Mouse (Mus musculus) hindbrain, embryonic 11.5 days (tissue): ENCODE measurements at regions not wholly inside any gene's neighbourhood (a gene's known extent, or its start where the extent isn't known, plus 50 kb on each side); places are given as distances from the start of the nearest gene placed in this dataset.

Experiments
- ATAC-seq: fragments of 200-750 bp; cut with Nextera tagmentation; 2 replicates; pipeline ENCODE4 v1.8.0; 2017; ENCODE audit warnings: mild to moderate bottlenecking, moderate TSS enrichment, moderate library complexity; ENCODE audit not compliant: low FRiP score
- DNase-seq: peaks from one replicate; pipeline ENCODE4 v3.0.0-alpha.2; 2015; ENCODE audit warnings: low spot score
- H3K27ac ChIP-seq: fragments of 300-500 bp; sonication (generic); 2 replicates; pipeline ENCODE4 v1.5.1; 2014; ENCODE audit warnings: mild to moderate bottlenecking, low read depth, low read length
- H3K27me3 ChIP-seq: fragments of 300-500 bp; sonication (generic); 2 replicates; pipeline ENCODE4 v1.6.1; 2014; ENCODE audit warnings: mild to moderate bottlenecking, low read length, moderate library complexity, mixed read lengths; ENCODE audit not compliant: control insufficient read depth, insufficient read depth
- H3K36me3 ChIP-seq: fragments of 300-500 bp; sonication (generic); 2 replicates; pipeline ENCODE4 v1.6.1; 2014; ENCODE audit warnings: mild to moderate bottlenecking, low read length, moderate library complexity, mixed read lengths; ENCODE audit not compliant: control insufficient read depth, insufficient read depth
- H3K4me1 ChIP-seq: fragments of 300-500 bp; sonication (generic); replicated peaks from 2 replicates; pipeline ENCODE4 v1.6.1; 2014; ENCODE audit warnings: low read length, mixed read lengths; ENCODE audit not compliant: control insufficient read depth, insufficient read depth
- H3K4me2 ChIP-seq: fragments of 300-500 bp; sonication (generic); replicated peaks from 2 replicates; pipeline ENCODE4 v1.6.1; 2014; ENCODE audit warnings: mild to moderate bottlenecking, low read depth, low read length
- H3K4me3 ChIP-seq: fragments of 300-500 bp; sonication (generic); 2 replicates; pipeline ENCODE4 v1.5.1; 2014; ENCODE audit warnings: low read depth, low read length
- H3K9ac ChIP-seq: fragments of 300-500 bp; sonication (generic); 2 replicates; pipeline ENCODE4 v1.6.1; 2014; ENCODE audit warnings: low read depth, low read length
- H3K9me3 ChIP-seq: fragments of 300-500 bp; sonication (generic); 2 replicates; pipeline ENCODE4 v1.6.1; 2016; ENCODE audit warnings: low read length; ENCODE audit not compliant: control insufficient read depth
- WGBS: fragments of 180-500 bp; shearing (Covaris S2); extraction: QIAGEN DNeasy Blood & Tissue Kit; methylation state at CpG from one replicate; pipeline ENCODE4 v1.1.7; 2014; 5-methylcytosine and 5-hydroxymethylcytosine counted together

DNA sequence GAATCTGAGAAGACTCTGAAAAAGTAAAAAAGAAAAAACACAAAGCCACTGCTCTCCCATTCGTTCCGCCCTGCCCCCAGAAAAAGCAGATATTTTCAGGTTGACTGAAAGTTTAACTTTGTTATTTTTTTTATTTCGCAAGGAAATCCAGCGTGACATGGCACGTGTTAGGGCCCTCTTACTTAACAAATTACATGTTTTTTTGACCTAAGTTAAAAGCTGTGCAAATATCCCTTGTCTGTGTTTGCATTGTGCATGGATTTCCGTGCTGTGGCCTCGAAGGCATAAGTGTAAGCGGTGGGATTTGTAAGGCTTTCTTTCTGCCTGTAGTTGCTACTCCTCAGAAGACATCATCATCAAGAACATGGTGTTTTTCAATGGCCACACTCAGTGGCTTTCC lies 87.2 kb downstream of the Olig3 start:
- H3K27ac ChIP-seq = no peak overlapping the region
- no peak overlapping the region for H3K4me3 ChIP-seq
- no peaks in the 10 kb centered on the region for H3K9me3 ChIP-seq
- H3K9ac ChIP-seq = no peak overlapping the region
- ATAC-seq (no peak), DNase-seq (peak; percentile 19)
- peaks cover 5% of the 10 kb centered on the region; the same call in 1 of the 2 replicates for H3K4me1 ChIP-seq
- no peak overlapping the region for H3K4me2 ChIP-seq
- H3K36me3 ChIP-seq = no peaks in the 10 kb centered on the region
- 27% methylated on average over 8 of the region's 8 CpGs for WGBS
- H3K27me3 ChIP-seq = peaks cover 37% of the 10 kb centered on the region

DNA sequence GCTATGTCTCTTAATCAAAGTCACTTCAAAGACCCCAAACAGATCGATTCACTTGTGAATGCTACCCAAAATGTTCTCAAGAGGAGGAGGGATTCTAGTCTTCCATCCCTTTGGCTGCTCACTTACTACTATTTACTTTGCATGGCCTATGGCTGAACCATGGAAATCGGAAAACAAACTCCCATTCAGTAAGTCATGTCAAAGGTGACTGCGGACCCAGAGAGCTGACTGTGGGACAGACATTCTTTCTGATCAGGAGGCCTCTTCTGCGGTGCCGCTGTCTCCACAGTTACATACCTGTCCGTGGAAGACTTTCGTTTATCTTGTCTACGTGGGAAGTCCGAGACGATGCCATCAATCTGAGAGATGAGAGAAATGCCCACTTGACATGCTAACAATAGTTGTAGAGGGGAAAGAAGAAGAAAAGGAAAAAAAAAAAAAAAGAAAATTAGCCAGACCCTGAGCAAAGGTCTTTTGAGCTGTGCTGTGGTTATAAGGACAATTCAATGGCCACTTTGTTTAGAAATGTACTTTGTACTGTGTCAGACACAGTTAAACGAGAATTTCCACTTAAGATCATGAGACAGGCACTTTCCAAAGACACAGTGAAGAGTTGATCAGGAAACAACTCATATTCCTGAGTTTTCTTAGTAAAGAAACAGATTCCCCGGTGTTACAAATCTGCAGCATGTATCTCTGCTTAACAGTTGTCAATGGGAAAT lies 92.7 kb downstream of the Olig3 start:
- H3K4me3 ChIP-seq = no peak overlapping the region
- H3K36me3 ChIP-seq = no peaks in the 10 kb centered on the region
- ATAC-seq (no peak), DNase-seq (no peak)
- no peak overlapping the region for H3K4me2 ChIP-seq
- WGBS = 15% methylated on average over 12 of the region's 12 CpGs
- no peak overlapping the region for H3K27ac ChIP-seq
- no peak overlapping the region for H3K9ac ChIP-seq
- H3K9me3 ChIP-seq = no peaks in the 10 kb centered on the region
- peaks cover 41% of the 10 kb centered on the region for H3K27me3 ChIP-seq
- no peaks in the 10 kb centered on the region for H3K4me1 ChIP-seq

DNA sequence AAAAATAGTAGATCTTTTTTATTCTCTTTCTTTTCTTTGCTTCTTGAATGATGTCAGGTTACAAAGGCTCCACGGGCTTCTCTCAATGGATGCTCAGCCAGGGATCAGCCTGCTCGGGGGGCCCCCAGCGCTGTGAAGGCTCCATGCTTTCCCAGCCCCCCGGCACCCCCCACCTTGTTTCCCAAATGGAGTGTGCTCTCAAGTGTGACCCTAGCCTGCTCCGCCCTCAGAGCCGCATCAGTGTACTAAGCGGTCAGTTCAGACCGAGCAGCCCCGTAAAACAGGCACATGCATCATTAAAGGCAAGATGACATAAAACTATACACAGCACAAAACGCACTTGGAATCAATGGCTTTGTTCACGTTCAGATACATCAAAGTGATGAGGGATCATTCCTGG lies 102.7 kb downstream of the Olig3 start:
- no peak overlapping the region for H3K27ac ChIP-seq
- peaks cover 32% of the 10 kb centered on the region for H3K27me3 ChIP-seq
- no peaks in the 10 kb centered on the region for H3K9me3 ChIP-seq
- H3K9ac ChIP-seq = no peak overlapping the region
- H3K4me3 ChIP-seq = no peak overlapping the region
- no peaks in the 10 kb centered on the region for H3K36me3 ChIP-seq
- peaks cover 2% of the 10 kb centered on the region; the same call in 1 of the 2 replicates for H3K4me1 ChIP-seq
- DNase-seq (no peak), ATAC-seq (peak; percentile 65; the same call in 1 of the 2 replicates)
- 35% methylated on average over 11 of the region's 11 CpGs for WGBS
- no peak overlapping the region for H3K4me2 ChIP-seq

DNA sequence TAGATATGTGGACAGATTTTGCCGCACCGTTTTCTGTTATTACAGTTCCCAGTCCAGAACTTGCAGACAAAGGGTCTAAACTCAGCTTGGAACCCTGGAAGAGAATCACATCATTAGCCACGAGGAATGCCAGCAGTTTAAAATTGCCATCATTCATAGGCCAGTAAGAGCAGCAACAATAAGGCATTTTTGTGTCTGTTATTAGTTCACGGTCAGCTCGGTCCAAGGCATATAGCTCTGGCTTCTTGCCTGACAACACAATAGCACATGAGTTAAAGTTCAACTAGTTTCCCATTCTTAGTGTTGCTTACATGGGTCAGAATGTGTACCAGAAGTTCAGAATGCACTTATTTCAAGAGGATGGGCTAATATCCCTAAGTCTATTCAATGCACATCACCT lies 103.4 kb downstream of the Olig3 start:
- no peak overlapping the region for H3K27ac ChIP-seq
- no peak for ATAC-seq
- no peak for DNase-seq
- H3K27me3 ChIP-seq = peaks cover 31% of the 10 kb centered on the region
- H3K9me3 ChIP-seq = no peaks in the 10 kb centered on the region
- no peak overlapping the region for H3K4me3 ChIP-seq
- H3K4me2 ChIP-seq = no peak overlapping the region
- H3K36me3 ChIP-seq = no peaks in the 10 kb centered on the region
- 53% methylated on average over 5 of the region's 5 CpGs for WGBS
- H3K9ac ChIP-seq = no peak overlapping the region
- peaks cover 2% of the 10 kb centered on the region; the same call in 1 of the 2 replicates for H3K4me1 ChIP-seq

DNA sequence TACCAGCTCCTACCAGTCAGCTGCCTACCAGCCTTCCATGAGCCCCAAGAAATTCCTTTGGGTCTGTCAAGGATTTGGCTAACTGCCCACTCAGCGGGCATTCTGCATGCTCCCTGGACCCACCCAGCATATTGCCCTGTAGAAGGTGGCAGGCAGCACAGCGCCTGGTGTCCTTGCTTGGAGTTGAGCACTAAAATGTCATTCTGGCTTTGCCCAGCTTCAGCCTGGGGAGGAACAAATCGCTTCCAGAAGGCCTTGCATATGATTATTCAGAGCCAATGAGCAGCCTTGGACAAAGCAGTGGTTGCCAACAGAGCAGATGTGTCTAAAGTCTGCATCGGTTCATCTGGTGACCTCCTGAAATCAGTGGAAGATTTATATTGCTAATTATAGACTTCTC lies 103.8 kb downstream of the Olig3 start:
- DNase-seq = no peak
- Histone ChIP-seq H3K4me2 (no peak overlapping the region), H3K36me3 (no peaks in the 10 kb centered on the region), H3K4me3 (no peak overlapping the region), H3K9ac (no peak overlapping the region), H3K9me3 (no peaks in the 10 kb centered on the region), H3K4me1 (peaks cover 2% of the 10 kb centered on the region; the same call in 1 of the 2 replicates), H3K27me3 (peaks cover 29% of the 10 kb centered on the region), H3K27ac (no peak overlapping the region)
- no peak for ATAC-seq
- WGBS = 58% methylated on average over 4 of the region's 4 CpGs

DNA sequence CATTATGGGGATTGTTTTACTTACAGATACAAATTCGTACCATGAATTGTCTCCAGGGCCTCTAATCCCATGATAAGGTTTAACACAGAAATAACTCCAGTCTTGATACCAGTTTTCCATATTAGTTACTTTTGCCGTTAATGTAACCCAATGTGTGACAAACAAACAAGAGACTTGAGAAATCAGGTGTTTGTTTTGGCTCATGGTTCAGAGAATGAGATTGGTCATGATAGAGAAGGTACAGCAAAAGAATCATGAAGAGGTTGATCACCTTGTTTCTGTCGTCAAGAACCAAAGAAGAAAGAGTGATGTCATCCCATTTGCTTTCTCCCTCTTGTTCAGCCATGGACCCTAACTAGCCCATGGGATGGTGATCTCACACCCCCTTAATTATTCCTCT lies 107.5 kb downstream of the Olig3 start:
- no peaks in the 10 kb centered on the region for H3K36me3 ChIP-seq
- no peak overlapping the region for H3K27ac ChIP-seq
- no peak overlapping the region for H3K4me2 ChIP-seq
- no peaks in the 10 kb centered on the region for H3K9me3 ChIP-seq
- H3K4me3 ChIP-seq = no peak overlapping the region
- H3K27me3 ChIP-seq = peaks cover 27% of the 10 kb centered on the region
- WGBS = 84% methylated on average over 3 of the region's 3 CpGs
- DNase-seq = no peak
- peaks cover 2% of the 10 kb centered on the region; the same call in 1 of the 2 replicates for H3K4me1 ChIP-seq
- no peak for ATAC-seq
- no peak overlapping the region for H3K9ac ChIP-seq

DNA sequence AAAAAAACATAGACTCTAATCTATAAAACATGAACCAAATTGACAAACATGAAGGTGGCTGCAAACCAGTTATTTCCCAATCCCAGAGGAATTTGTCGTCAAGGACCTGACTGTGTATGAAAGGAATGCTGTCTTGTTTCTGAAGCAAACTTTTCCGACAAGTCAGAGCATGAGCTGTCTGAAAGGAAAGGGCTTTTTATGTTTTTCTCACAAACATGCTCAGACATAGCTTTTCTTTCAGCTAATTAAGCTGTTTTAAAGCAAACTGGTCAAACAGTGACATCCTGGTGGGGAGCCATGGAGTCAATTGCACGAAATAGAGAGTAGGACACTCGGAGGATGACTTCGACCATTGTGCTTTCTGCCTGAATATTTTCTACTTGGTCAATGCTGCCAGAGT lies 108.2 kb downstream of the Olig3 start:
- H3K4me3 ChIP-seq = no peak overlapping the region
- peak; percentile 30 for DNase-seq

DNA sequence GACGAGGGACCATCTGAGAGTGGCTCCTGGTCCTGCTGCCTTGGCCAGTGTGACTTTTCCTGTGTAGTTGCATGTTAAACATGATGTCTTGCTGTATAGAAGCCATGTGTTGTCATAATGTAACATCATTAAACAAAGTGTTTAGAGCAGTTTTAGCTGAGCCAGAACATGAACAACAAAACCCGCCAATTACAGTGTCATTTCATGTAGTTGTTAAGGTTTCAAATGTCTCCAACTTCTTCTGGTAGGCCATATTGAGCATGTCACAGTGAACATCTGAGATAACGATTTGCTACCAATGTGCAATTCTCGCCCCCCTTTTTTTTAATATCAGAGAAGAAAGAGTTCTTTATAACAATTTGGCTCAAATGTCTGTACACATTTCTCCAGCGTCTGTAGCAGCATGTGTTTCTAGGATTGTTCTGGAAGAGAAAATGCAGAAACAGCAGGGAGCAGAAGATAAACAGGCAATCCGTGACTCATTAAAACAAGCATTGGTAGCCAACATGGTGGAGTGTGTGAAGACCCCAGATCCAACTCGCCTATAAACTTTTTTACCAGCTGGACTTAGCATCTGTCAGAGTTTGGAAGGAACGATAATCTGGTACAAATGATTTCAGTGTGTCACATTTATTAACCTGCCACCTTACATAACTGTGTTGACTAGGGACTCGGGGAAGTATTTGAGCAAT lies 115.2 kb downstream of the Olig3 start:
- Histone ChIP-seq H3K4me1 (no peaks in the 10 kb centered on the region), H3K9ac (no peak overlapping the region), H3K36me3 (no peaks in the 10 kb centered on the region), H3K4me2 (no peak overlapping the region), H3K27ac (no peak overlapping the region), H3K4me3 (no peak overlapping the region), H3K9me3 (no peaks in the 10 kb centered on the region), H3K27me3 (peaks cover 27% of the 10 kb centered on the region)
- WGBS = 78% methylated on average over 9 of the region's 9 CpGs
- ATAC-seq = no peak
- no peak for DNase-seq

More for the DNA sequence above, 108.2 kb downstream of the Olig3 start:
- Histone ChIP-seq H3K9me3 (no peaks in the 10 kb centered on the region), H3K27me3 (peaks cover 27% of the 10 kb centered on the region), H3K4me2 (no peak overlapping the region), H3K36me3 (no peaks in the 10 kb centered on the region), H3K4me1 (no peaks in the 10 kb centered on the region), H3K9ac (no peak overlapping the region), H3K27ac (no peak overlapping the region)
- 15% methylated on average over 5 of the region's 5 CpGs for WGBS
- no peak for ATAC-seq

DNA sequence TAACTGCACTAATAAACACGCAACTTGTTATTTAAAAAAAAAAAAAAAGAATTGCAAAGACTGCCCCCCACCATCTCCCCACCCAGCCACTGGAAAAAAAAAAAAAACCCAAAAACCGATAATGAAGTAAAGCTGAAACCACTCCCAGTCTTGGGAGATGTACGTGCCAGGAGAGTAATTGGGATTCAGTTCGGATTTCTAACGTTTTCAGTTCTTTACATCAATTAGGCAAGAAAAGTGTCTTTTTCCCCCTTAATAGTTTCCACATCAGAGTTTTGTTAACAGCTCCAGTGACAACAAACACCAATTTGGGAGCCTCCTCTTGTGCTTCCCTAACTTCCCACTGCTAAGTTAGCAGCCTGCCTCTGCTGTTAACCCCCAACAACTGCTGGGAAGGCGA lies 115.7 kb downstream of the Olig3 start:
- WGBS = 54% methylated on average over 6 of the region's 6 CpGs
- H3K27ac ChIP-seq = no peak overlapping the region
- no peak overlapping the region for H3K9ac ChIP-seq
- no peaks in the 10 kb centered on the region for H3K4me1 ChIP-seq
- no peaks in the 10 kb centered on the region for H3K9me3 ChIP-seq
- no peak for DNase-seq
- no peak overlapping the region for H3K4me2 ChIP-seq
- H3K27me3 ChIP-seq = peaks cover 25% of the 10 kb centered on the region
- no peak for ATAC-seq
- no peaks in the 10 kb centered on the region for H3K36me3 ChIP-seq
- no peak overlapping the region for H3K4me3 ChIP-seq
